ENCODE assay signal across 16 mouse cellular contexts in genomic region chr1:169467791-169468190, GRCm38 (mm10).
DNase-seq lines count a peak whose midpoint lies in the region; ATAC-seq and TF ChIP-seq lines count a peak whose summit lies in the region.
"Had no signal": no experiment of that assay in that cellular context is flagged by ENCODE, and none has a peak within 500 bp of the region (broad histone marks: within the 10 kb centered on the region; RNA-seq: fewer than 3 reads in every experiment).

No protein-coding gene starts in this region.

- no peak overlapping the region for H3K4me2 ChIP-seq in midbrain, postnatal 0 days (ENCODE audit: low read depth, low read length, poor library complexity, severe bottlenecking)
- H3K4me2 ChIP-seq: heart, embryonic 15.5 days; intestine, embryonic 15.5 days; neural tube, embryonic 13.5 days had no signal

- no peaks in the 10 kb centered on the region for H3K9me3 ChIP-seq in midbrain, postnatal 0 days (ENCODE audit: low read length)
- H3K9me3 ChIP-seq: heart, embryonic 15.5 days; intestine, embryonic 15.5 days; megakaryocyte, embryonic 14.5 days; neural tube, embryonic 13.5 days had no signal

- no peak for TF ChIP-seq POLR2A in cerebellum, adult 2 months (IDR thresholded peaks at IDR 0.05; ENCODE audit: borderline replicate concordance, insufficient read depth, low read length)

- no peak for ATAC-seq in cerebellum, adult (ENCODE audit: insufficient number of reproducible peaks, low FRiP score, low TSS enrichment)
- peak; percentile 85 for ATAC-seq in midbrain, postnatal 0 days (ENCODE audit: low FRiP score)
- no peak for ATAC-seq in activated CD4-positive, CD25-positive, alpha-beta regulatory T cell, adult 4 months
- ATAC-seq: intestine, embryonic 15.5 days had no signal

- H3K4me1 ChIP-seq in cerebellum, adult 2 months (ENCODE audit: control insufficient read depth, insufficient read depth, low read length): peaks cover 3% of the 10 kb centered on the region
- no peaks in the 10 kb centered on the region for H3K4me1 ChIP-seq in midbrain, postnatal 0 days (ENCODE audit: insufficient read depth, low read length)
- H3K4me1 ChIP-seq: heart, embryonic 15.5 days; intestine, embryonic 15.5 days; megakaryocyte, embryonic 14.5 days had no signal

- DNase-seq in cerebellum, adult 2 months: peak; percentile 14 to 48
- peak; percentile 53 for DNase-seq in layer of hippocampus, adult 11-12 months (ENCODE audit: low spot score)
- DNase-seq in layer of hippocampus, postnatal 25 days (ENCODE audit: extremely low spot score in 1 of 2, low spot score in 1 of 2): no peak
- DNase-seq in frontal cortex, postnatal 10 days (ENCODE audit: low spot score in 2 of 2): peak; percentile 34 to 40
- peak; percentile 78 for DNase-seq in midbrain, postnatal 0 days (ENCODE audit: low spot score)
- no peak for DNase-seq in lung, postnatal 25 days (ENCODE audit: low spot score)
- DNase-seq: gastrocnemius, postnatal 25 days; kidney, postnatal 14 days; lung, adult 2 months had no signal

- no peak overlapping the region for H3K9ac ChIP-seq in midbrain, postnatal 0 days (replicated peaks; ENCODE audit: low read length, poor library complexity, severe bottlenecking)
- H3K9ac ChIP-seq: heart, embryonic 15.5 days; intestine, embryonic 15.5 days; neural tube, embryonic 13.5 days had no signal

- no peak for TF ChIP-seq CTCF in cerebellum, adult 2 months (IDR thresholded peaks at IDR 0.05; ENCODE audit: borderline replicate concordance, insufficient read depth, low read depth, low read length)
- TF ChIP-seq CTCF in midbrain, postnatal 0 days (IDR thresholded peaks at IDR 0.05): no peak

- H3K4me3 ChIP-seq in cerebellum, adult 2 months (replicated peaks; ENCODE audit: insufficient read depth, low read depth, low read length): no peak overlapping the region
- no peak overlapping the region for H3K4me3 ChIP-seq in midbrain, postnatal 0 days (ENCODE audit: low read depth, low read length)
- H3K4me3 ChIP-seq: heart, embryonic 15.5 days; intestine, embryonic 15.5 days; megakaryocyte, embryonic 14.5 days; neural tube, embryonic 13.5 days had no signal

- H3K27ac ChIP-seq in cerebellum, adult 2 months (ENCODE audit: insufficient read depth, low read length): no peak overlapping the region
- peak overlapping the region; percentile 55; the same call in 1 of the 2 replicates for H3K27ac ChIP-seq in midbrain, postnatal 0 days (ENCODE audit: low read depth, low read length)
- H3K27ac ChIP-seq: heart, embryonic 15.5 days; intestine, embryonic 15.5 days; neural tube, embryonic 13.5 days; stomach, postnatal 0 days had no signal

- WGBS in cerebellum, adult 2 months: 59% methylated on average over 5 of the region's 5 CpGs
- 45% methylated on average over 5 of the region's 5 CpGs for WGBS in midbrain, postnatal 0 days

- H3K36me3 ChIP-seq in midbrain, postnatal 0 days (ENCODE audit: insufficient read depth, low read length): no peaks in the 10 kb centered on the region
- H3K36me3 ChIP-seq: heart, embryonic 15.5 days; intestine, embryonic 15.5 days; neural tube, embryonic 13.5 days had no signal

- no peaks in the 10 kb centered on the region for H3K27me3 ChIP-seq in cerebellum, adult 2 months (ENCODE audit: control insufficient read depth, insufficient read depth, low read length)
- no peaks in the 10 kb centered on the region for H3K27me3 ChIP-seq in midbrain, postnatal 0 days (ENCODE audit: insufficient read depth, low read length)
- H3K27me3 ChIP-seq: heart, embryonic 15.5 days; intestine, embryonic 15.5 days; megakaryocyte, embryonic 14.5 days; neural tube, embryonic 13.5 days had no signal

Comparison
In these comparisons a context has a peak if more than half of its experiments do, and no peak if none do; other contexts are left out.
1. DNase-seq: peak in cerebellum, adult 2 months (2 of 2), layer of hippocampus, adult 11-12 months (single experiment), frontal cortex, postnatal 10 days (2 of 2) and midbrain, postnatal 0 days (single experiment); none in layer of hippocampus, postnatal 25 days (0 of 2) and lung, postnatal 25 days (single experiment).